Mouse (Mus musculus): ENCODE data around the gene Ms4a12.
"Not testable (repeated sequence)": the region's sequence is repeated elsewhere in the genome, so short reads cannot be mapped to it uniquely, and the experiment has no call there.

Gene Ms4a12

DNA sequence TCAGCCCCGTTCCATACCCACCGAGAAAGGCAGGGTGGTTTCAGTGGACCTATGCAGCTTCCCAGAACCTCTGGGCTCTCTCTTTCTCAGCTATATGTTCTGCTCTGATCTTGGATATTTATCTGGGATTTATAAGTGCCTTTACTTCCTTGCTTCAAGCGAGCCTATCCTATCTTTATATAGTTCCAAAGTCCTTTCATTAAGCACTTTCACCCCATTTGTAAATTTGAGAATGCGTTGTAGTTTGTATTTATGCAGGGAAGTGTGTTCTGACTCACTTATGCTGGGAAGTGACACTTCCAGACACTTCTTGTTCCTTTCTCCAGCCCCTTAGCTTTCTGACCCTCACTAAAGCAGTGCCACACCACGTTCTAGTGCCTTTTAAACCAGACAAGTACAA, at the start of gene Ms4a12:
TSS of gene Ms4a12 (minus strand) at position 101 of the 400 bp plus-strand sequence.
- no peak for DNase-seq

DNA sequence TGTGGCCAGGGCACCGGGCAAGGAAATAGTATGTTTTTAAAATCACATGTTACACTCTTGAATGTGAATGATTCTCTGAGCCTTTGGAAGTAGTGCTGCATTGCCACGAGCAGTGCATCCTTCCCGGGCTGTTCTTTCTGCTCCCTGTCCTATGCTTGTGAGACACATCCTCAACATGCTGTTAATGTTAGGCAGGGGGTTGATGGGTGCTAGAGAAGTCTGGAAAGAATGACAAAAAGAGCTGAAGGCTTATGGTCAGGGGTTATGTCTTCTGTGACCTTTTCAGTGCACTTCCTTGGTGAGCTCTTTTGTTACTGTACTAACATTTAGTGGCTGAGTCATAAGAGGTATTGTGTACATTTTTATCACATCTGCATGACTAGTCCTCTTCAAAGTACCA, 48.0 kb upstream of the Ms4a12 start:
- no peak for DNase-seq

DNA sequence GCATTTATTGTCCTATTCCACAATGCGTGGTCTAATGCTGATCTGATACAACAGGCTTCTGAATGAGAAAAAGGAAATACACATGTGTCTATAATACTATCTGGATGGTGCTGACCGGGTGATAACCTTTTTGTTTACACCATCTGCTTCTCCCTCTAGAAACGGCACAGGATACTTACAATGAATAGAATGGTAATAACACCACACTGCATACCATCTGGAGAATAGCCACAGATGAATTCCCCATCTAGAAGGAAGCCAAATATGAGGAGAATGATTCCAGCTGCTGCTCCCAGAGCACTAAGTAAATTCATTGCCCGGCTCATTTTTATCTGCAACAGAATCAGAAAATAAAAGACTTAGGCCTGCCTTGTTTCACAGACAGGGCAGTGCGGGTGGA, 44.2 kb upstream of the Ms4a12 start:
- no peak for DNase-seq

- DNase-seq = no peak
These were observed 34.7 kb upstream of the Ms4a12 start for GRCm38 (mm10) chr19:11266956-11267355.

GRCm38 (mm10) chr19:11266052-11266845, 34.0 kb upstream of the Ms4a12 start, which contains the start of gene Ms4a1:
Gene Ms4a1, minus strand, starts transcription at chr19:11266241.
- DNase-seq = no peak

- DNase-seq = no peak
These were observed 32.4 kb upstream of the Ms4a12 start for GRCm38 (mm10) chr19:11264602-11265185.

DNA sequence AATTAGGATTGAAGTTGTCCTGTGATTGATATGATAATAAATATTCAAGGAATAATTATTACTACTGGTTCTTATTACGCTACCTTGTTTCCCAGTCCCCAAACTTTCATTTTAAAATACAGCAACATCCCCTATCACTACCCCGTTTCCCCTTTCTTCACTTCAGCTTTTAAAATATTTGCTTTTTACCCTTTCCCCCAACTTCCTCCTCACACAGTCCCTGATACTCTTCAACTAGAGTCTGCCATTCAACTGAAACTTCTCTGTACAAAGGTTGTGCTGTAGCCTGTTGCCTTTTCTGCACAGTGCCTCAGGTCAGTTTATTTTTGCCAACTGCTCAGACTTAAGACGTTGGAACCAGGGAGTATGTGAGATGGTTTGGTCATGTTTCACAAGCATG, 31.3 kb upstream of the Ms4a12 start:
- no peak for DNase-seq

DNA sequence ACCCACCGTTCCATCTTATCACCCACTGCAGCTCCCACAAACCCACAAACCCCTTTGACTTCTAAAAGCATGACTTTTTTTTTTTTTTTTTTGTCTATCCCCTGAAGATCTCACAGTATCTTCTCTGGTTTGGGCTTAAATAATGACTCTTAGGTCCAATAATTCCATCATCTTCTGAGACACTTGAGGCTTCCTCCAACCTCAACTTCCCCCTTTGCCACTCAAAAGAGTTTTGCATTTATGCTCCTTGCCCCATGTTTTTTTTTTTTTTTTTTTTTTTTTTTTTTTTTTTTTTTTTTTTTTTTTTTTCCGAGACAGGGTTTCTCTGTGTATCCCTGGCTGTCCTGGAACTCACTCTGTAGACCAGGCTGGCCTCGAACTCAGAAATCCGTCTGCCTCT, 30.7 kb upstream of the Ms4a12 start:
- DNase-seq = not testable (repeated sequence)

DNA sequence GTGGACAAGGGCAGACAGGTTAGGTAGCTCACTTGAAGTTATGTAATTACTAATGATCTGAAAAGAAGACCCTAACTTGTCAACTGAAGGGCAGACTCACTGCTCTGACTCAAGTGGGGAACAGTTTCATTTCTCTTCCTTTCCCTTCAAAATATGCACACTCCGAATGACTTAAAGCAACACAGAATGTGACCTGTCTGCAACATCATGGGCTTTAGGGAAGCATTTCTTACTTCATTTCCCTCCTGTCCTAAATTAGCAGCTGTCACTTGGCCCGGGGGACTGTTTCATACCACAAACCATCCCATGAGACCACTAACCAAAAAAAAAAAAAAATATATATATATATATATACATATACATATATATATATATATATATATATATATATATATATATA, 29.3 kb upstream of the Ms4a12 start:
- DNase-seq = no peak

- DNase-seq = no peak
These were observed 12.0 kb upstream of the Ms4a12 start for GRCm38 (mm10) chr19:11244230-11244629.

DNA sequence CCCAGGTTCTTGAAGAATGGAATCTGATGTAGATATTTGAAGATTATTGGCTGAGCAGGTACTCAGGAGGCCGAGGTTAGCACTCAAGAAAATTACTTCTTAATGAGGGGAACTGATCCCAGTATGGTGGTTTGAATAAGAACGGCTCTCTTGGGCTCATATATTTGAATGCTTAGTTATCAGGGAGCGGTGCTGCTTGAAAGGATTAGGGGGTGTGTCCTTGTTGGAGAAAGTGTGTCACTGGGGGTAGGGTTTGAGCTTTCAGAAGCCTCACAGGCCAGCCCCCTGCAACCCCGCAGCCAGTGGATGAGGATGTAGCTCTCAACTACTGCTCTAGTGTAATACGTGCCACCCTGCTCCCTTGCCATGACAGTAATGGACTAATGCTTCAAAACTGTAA, 10.3 kb upstream of the Ms4a12 start:
- DNase-seq = no peak

GRCm38 (mm10) chr19:11235820-11236219, 3.6 kb upstream of the Ms4a12 start:
- no peak for DNase-seq

DNA sequence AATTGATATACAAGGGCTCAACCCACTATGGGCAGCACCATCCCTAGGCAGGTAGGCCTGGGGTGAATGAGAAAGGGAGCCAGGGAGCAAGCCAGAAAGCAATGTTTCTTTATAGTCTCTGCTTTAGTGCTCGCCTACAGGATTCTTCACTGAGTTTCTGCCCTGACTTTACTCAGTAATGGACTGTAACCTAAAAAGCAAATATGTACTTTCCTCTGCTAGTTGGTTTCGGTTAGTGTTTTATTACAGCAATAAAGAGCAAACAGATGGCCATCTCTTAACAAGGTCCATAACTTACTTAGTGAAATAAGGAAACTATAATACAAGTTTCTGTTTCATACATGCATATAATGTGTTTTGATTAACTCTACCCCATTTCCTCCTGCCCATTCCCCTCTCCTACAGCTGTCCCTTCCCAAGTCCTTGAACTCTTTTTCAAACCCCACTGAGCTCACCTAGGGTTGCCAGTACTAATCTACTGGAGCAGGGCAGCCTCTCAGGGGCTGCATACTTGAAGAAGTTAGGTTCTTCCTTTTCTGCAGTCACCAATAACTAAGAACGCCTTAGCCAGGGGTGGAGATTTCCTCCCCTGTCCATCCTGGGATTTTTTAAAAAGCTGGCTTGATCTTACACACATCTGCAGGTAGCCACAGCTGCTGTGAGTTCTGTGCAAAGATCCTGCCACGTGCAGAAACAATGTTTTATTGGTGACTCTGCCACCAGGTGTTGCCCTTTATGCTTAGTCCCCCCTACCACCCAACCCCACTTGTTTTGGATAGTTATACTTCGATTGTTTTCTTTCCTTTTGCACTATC, 2.9 kb upstream of the Ms4a12 start:
- no peak for DNase-seq

DNA sequence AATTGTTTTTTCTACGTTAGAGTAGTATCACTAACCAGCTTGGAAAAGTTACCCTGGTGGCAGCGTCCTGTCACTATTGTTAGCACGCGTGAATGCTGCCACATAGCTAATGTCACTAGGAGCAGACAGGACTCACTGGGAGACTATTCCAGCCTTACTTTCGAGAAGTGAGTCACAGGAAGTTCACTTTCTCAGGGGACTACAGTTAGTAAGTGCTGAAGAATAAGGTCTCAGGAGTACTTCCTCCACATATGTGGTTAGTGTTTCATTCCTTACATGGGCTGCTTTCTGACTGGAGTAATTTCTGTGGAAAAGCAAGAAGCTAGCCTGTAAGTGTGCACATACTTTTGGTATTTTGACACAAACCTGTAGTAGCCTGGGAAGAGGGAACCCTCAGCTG, 2.0 kb upstream of the Ms4a12 start:
- DNase-seq = no peak

GRCm38 (mm10) chr19:11196546-11196945, 35.7 kb downstream of the Ms4a12 start, which contains the start of gene Ms4a13:
Gene Ms4a13, minus strand, starts transcription at chr19:11196737.
- DNase-seq = no peak

- no peak for DNase-seq
These were observed 39.7 kb downstream of the Ms4a12 start for GRCm38 (mm10) chr19:11192552-11192951.

- DNase-seq = no peak
These were observed 48.1 kb downstream of the Ms4a12 start for GRCm38 (mm10) chr19:11184121-11184520.

GRCm38 (mm10) chr19:11177464-11177863, 54.8 kb downstream of the Ms4a12 start:
- DNase-seq = no peak

GRCm38 (mm10) chr19:11165172-11165571, 67.1 kb downstream of the Ms4a12 start, which contains the start of gene 1700025F22Rik:
Gene 1700025F22Rik, minus strand, starts transcription at chr19:11165320.
- no peak for DNase-seq

All from cerebellum, adult 8-10 months (tissue).